Mouse (Mus musculus) effector memory CD4-positive, alpha-beta T cell, adult 7 months (primary cell): ENCODE results near the gene Lig1. TPM values are rescaled to one million over a fixed set of nuclear protein-coding genes. Genes with fewer than 3 reads are reported as not detected.

Experiments
- polyA plus RNA-seq: library from polyadenylated mRNA; unstranded; fragments of 100-300 nt; shearing (Covaris generic); gene quantifications from one replicate; pipeline ENCODE4 v1.2.1, GENCODE M21; 2017

Gene Lig1
- polyA plus RNA-seq = 14.0 TPM

DNA sequence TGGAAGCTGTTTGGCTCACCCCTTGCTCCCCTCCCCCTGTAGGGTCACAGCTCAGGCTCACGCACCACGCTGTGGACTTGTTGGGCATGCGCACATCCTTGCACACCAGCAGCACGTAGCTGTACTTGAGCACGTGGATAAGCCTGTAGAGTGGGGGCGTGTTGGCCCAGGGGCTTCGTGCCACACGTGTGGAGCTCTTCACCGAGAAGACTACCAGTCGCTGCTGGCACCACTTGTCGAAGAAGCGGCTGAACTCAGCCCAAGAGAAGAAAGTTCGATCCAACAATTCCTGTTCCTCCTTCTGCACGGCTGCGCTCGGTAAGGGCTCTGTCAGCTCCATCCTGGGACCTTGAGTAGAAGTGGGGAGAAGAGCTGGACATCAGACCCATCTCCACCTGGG lies at the start of gene Lig1:
TSS of gene Lig1 (plus strand) at position 203 of the 400 bp plus-strand sequence.

DNA sequence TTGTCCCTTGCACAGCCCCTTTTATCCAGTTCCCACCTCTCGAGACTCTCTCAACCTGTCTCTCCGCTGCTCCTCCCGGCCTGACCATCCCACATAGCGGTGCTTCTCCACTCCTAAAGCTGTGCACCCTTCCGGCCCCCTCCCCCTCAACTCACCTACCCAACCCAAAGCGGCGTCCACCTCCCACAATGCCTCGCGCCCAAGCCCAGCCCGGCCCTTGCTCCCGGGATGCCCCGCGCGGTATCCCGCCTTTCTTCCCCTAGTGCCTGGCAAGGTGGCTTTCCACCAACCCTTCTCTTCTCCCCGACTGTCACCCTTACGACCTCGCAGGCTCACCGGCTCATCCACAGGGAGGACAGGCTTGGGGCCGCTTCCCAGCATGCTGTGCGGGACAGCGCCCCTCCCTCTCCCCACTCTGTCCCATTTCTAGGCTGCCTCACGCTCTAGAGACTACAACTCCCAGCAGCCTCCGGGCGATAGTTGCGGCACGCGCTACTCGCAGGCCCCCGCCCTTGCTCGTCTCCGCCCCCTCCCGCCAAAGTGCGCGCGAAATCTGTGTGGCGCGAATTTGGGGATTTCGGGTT lies 1.3 kb downstream of the Lig1 start, which contains the start of gene Zswim9:
TSS of gene Zswim9 (minus strand) at position 414 of the 584 bp plus-strand sequence.

DNA sequence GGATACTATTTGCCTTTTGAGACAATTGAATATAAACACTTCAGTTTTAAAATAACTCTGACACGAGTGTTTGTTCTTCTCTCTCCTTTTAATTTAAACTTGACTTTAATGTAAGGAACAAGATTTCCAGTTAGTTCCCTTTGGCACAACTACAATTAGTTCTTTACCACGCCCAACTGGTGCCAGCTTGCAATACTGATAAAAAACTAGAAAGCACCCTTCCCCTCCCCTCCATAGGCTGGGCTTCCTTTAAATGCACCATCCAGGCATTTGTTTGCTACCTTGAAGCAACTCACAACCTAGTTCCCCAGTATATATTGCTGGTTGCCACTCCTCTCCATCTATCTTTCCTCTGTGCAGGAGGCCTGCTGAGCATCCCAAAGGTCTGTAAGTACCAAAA lies 47.2 kb downstream of the Lig1 start, which contains the start of gene Pla2g4c:
TSS of gene Pla2g4c (plus strand) at position 340 of the 400 bp plus-strand sequence.

Other genes starting within 250 kb of the Lig1 start
- gene Chmp2a, start 242.5 kb upstream of the Lig1 start, polyA plus RNA-seq = 170 TPM
- gene Ube2m, start 239.0 kb upstream of the Lig1 start, polyA plus RNA-seq = 140 TPM
- 0.67 TPM for gene Mzf1, start 222.5 kb upstream of the Lig1 start, polyA plus RNA-seq
- gene Vmn1r85, start 182.1 kb upstream of the Lig1 start, polyA plus RNA-seq = 0.06 TPM
- 0.06 TPM for gene Vmn1r86, start 157.4 kb upstream of the Lig1 start, polyA plus RNA-seq
- not detected for gene Vmn1r87, start 137.1 kb upstream of the Lig1 start, polyA plus RNA-seq
- gene Vmn1r88, start 117.7 kb upstream of the Lig1 start, polyA plus RNA-seq = 0.13 TPM
- not detected for gene Vmn1r89, start 64.3 kb upstream of the Lig1 start, polyA plus RNA-seq
- 1.6 TPM for gene Zswim9, start 1.4 kb downstream of the Lig1 start, polyA plus RNA-seq
- gene Pla2g4c, start 47.4 kb downstream of the Lig1 start, polyA plus RNA-seq = 0.20 TPM
- not detected for gene Cabp5, start 120.8 kb downstream of the Lig1 start, polyA plus RNA-seq
- gene Bsph1, start 173.6 kb downstream of the Lig1 start, polyA plus RNA-seq = not detected